Mouse (Mus musculus) heart, embryonic 16.5 days (tissue): ENCODE measurements around the gene Cyp2c70. TPM values are rescaled to one million over a fixed set of nuclear protein-coding genes. Genes with fewer than 3 reads are reported as not detected.

Source experiments
- polyA plus RNA-seq: library from polyadenylated mRNA; unstranded; fragments of >200 nt; fragmentation: Nextera tagmentation; extraction: Ambion mirVana; gene quantifications from 2 replicates; pipeline ENCODE4 v1.2.1, GENCODE M21; 2015

Gene Cyp2c70
- polyA plus RNA-seq, 1 experiment from 2014 or later, result not detected

Other genes starting within 250 kb of the Cyp2c70 start
- not detected in 2 replicates for gene Cyp2c37, start 194.9 kb downstream of the Cyp2c70 start, polyA plus RNA-seq
- gene Cyp2c54, start 113.5 kb downstream of the Cyp2c70 start, polyA plus RNA-seq, result not detected in 2 replicates
- not detected in 2 replicates for gene Cyp2c50, start 97.6 kb downstream of the Cyp2c70 start, polyA plus RNA-seq
- gene Pdlim1, start 84.5 kb upstream of the Cyp2c70 start, polyA plus RNA-seq, result 267 and 270 TPM in 2 replicates